Mouse (Mus musculus): ENCODE measurements at regions not wholly inside any gene's neighbourhood (a gene's known extent, or its start where the extent isn't known, plus 50 kb on each side); places are given as distances from the start of the nearest gene placed in this dataset.

DNA sequence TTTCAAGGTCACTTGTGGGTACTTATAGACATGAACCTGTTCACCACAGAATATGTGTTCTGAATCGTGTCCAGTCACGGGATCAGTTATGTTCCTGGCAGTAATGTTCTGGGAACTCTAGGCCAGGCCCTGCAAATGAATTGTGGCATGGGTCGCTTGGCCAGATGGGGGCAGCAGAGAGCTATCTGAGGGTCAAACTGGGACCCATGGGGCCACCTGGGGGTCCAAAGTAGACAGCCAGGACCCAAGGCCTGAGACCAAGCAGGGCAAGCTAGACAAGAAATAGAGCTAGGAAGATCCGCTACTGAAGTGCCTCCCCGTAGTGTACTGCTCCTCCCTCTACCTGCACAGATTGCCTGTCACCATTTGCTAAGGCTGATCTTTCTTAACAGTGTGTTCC lies 623.4 kb downstream of the Insc start:
- Histone ChIP-seq H3K27me3 (ENCODE audit: control insufficient read depth, insufficient read depth, low read length) (no peaks in the 10 kb centered on the region), H3K27ac (ENCODE audit: low read length) (no peak overlapping the region), H3K4me3 (replicated peaks; ENCODE audit: low read length) (no peak overlapping the region), H3K4me2 (ENCODE audit: low read depth, low read length) (no peak overlapping the region), H3K9me3 (replicated peaks; ENCODE audit: control insufficient read depth, low read length) (no peaks in the 10 kb centered on the region), H3K36me3 (ENCODE audit: control insufficient read depth, insufficient read depth, low read length) (no peaks in the 10 kb centered on the region), H3K9ac (ENCODE audit: low read length) (no peak overlapping the region), H3K4me1 (ENCODE audit: control insufficient read depth, insufficient read depth, low read length) (0 out of 2 replicates have a peak, but pooled peaks cover 3% of the 10 kb centered on the region)
- 43% methylated on average over 5 of the region's 5 CpGs for WGBS
- ATAC-seq (ENCODE audit: insufficient read depth, low FRiP score) = no peak

DNA sequence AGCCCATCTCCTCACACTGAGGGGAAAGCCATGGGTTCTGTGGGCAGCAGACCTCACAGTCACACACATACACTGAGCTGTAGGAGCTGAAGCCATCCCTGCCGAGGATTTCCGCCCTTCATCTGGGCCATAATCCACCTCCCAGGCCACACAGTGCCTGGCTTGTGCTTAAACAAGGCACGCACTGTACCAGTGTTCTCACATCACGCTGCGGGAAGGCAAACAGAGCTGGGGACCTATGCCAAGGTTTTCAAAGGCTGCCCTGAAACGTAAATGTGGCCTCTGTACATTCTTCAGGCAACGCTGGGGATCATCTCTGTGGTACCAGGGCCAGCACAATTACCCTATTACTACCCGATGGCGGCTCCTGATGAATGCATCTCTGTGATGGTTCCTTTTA lies 627.6 kb downstream of the Insc start:
- Histone ChIP-seq H3K9me3 (replicated peaks; ENCODE audit: control insufficient read depth, low read length) (no peaks in the 10 kb centered on the region), H3K4me2 (ENCODE audit: low read depth, low read length) (no peak overlapping the region), H3K4me3 (replicated peaks; ENCODE audit: low read length) (no peak overlapping the region), H3K9ac (ENCODE audit: low read length) (no peak overlapping the region), H3K27ac (ENCODE audit: low read length) (no peak overlapping the region), H3K27me3 (ENCODE audit: control insufficient read depth, insufficient read depth, low read length) (no peaks in the 10 kb centered on the region), H3K4me1 (ENCODE audit: control insufficient read depth, insufficient read depth, low read length) (0 out of 2 replicates have a peak, but pooled peaks cover 4% of the 10 kb centered on the region), H3K36me3 (ENCODE audit: control insufficient read depth, insufficient read depth, low read length) (no peaks in the 10 kb centered on the region)
- peak; percentile 50; the same call in 1 of the 2 replicates for ATAC-seq (ENCODE audit: insufficient read depth, low FRiP score)
- WGBS = 61% methylated on average over 9 of the region's 9 CpGs

DNA sequence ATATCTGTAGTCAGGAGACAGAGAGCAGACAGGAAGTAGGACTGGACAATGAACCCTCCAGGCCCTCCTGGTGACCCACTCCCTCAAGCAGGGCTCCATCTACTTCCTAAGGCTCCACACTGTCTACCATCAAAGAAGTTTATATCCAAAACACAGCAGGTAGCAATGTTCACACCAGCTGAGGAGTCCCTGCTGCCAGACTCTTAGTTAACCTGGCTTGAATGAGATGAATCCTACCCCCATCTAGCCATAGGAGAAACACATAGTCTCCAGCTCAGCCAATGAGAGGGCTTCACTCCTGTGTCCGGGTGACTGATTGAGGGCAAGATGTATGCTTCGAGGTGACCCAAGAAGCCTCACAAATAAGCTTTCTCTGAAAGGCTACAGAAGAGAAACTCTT lies 629.4 kb downstream of the Insc start:
- Histone ChIP-seq H3K4me2 (ENCODE audit: low read depth, low read length) (no peak overlapping the region), H3K9me3 (replicated peaks; ENCODE audit: control insufficient read depth, low read length) (no peaks in the 10 kb centered on the region), H3K4me1 (ENCODE audit: control insufficient read depth, insufficient read depth, low read length) (0 out of 2 replicates have a peak, but pooled peaks cover 4% of the 10 kb centered on the region), H3K27ac (ENCODE audit: low read length) (no peak overlapping the region), H3K36me3 (ENCODE audit: control insufficient read depth, insufficient read depth, low read length) (no peaks in the 10 kb centered on the region), H3K4me3 (replicated peaks; ENCODE audit: low read length) (no peak overlapping the region), H3K27me3 (ENCODE audit: control insufficient read depth, insufficient read depth, low read length) (no peaks in the 10 kb centered on the region), H3K9ac (ENCODE audit: low read length) (no peak overlapping the region)
- ATAC-seq (ENCODE audit: insufficient read depth, low FRiP score) = no peak
- WGBS = 40% methylated on average over 2 of the region's 2 CpGs

DNA sequence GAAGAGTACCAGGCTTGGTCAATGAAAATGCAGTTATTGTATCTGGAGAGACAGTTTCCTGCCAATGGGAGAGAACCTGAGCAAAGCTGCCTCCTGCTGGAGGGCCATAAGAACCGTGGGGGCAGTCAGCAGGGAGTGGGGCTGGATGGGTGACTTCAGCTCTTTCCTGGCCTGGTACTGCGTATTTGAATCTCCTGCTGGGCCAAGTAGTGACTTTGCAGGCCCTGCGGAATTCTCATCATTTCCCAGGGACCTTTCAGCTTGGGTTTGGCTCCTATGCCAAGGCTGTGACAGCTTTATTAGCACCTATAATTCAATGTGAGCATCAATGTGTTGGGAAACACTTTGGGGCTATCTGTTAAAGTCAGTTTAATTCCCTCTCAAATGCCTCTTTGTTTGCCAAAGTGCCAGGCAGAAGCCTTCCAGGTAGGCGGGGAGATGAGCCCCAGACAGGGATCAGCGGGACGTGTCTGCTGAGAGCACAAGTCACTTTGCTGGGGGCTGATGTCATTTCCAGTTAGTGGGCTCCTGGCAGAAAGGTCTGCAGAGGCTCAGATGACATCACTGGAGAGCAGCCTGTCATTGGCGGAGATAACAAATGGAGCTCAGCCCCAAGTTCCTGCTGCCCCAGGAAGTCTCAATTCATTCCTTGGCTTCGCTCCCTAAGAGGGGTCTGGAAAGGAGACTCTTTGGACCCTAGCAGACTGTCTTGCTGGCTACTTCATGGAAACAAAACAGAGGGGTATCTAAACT lies 630.5 kb downstream of the Insc start:
- Histone ChIP-seq H3K27me3 (ENCODE audit: control insufficient read depth, insufficient read depth, low read length) (no peaks in the 10 kb centered on the region), H3K4me2 (ENCODE audit: low read depth, low read length) (no peak overlapping the region), H3K9ac (ENCODE audit: low read length) (no peak overlapping the region), H3K9me3 (replicated peaks; ENCODE audit: control insufficient read depth, low read length) (no peaks in the 10 kb centered on the region), H3K36me3 (ENCODE audit: control insufficient read depth, insufficient read depth, low read length) (no peaks in the 10 kb centered on the region), H3K4me1 (ENCODE audit: control insufficient read depth, insufficient read depth, low read length) (0 out of 2 replicates have a peak, but pooled peaks cover 4% of the 10 kb centered on the region), H3K4me3 (replicated peaks; ENCODE audit: low read length) (no peak overlapping the region), H3K27ac (ENCODE audit: low read length) (no peak overlapping the region)
- 53% methylated on average over 8 of the region's 8 CpGs for WGBS
- no peak for ATAC-seq (ENCODE audit: insufficient read depth, low FRiP score)

DNA sequence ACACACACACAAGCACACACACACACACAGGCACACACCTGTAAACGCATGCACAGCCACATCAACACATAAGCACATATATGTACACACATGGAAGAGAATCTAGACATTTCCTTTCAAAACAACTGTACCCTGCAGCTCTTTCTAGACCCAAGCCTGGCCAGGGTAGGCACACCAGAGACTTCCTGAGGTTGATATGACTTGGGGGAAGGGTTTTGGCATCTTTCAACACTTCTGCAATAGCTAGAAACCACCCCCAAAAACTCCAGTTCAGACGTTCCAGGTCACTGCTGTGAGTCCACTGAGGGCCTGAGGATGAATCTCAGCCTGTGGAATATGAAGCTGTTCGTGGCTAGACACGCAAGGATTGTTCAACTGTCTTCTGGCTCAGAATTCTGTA lies 632.6 kb downstream of the Insc start:
- no peak overlapping the region for H3K27ac ChIP-seq (ENCODE audit: low read length)
- H3K9me3 ChIP-seq (replicated peaks; ENCODE audit: control insufficient read depth, low read length) = no peaks in the 10 kb centered on the region
- no peak for ATAC-seq (ENCODE audit: insufficient read depth, low FRiP score)
- H3K4me1 ChIP-seq (ENCODE audit: control insufficient read depth, insufficient read depth, low read length) = 0 out of 2 replicates have a peak, but pooled peaks cover 6% of the 10 kb centered on the region
- H3K4me2 ChIP-seq (ENCODE audit: low read depth, low read length) = no peak overlapping the region
- no peaks in the 10 kb centered on the region for H3K27me3 ChIP-seq (ENCODE audit: control insufficient read depth, insufficient read depth, low read length)
- no peak overlapping the region for H3K9ac ChIP-seq (ENCODE audit: low read length)
- H3K4me3 ChIP-seq (replicated peaks; ENCODE audit: low read length) = no peak overlapping the region
- WGBS = 77% methylated on average over 4 of the region's 4 CpGs
- no peaks in the 10 kb centered on the region for H3K36me3 ChIP-seq (ENCODE audit: control insufficient read depth, insufficient read depth, low read length)

DNA sequence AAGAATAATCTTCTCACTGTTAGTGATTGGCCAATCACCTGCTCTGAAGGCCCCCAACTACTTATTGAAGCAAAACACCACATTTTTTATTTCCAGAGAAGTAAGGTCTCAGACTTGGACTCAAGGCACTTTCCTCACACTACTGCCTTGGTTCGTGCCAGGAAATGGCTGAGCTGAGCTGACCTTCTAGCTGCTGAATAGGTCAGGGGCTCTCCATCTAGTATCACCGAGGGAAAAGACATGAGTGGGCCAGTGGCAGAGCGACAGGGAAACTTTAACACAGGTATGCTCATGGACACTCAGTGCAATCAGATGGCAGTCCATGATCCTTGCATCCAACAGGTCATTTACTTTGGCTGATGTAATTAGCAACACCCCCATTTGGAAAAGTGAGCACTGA lies 635.3 kb downstream of the Insc start:
- H3K4me2 ChIP-seq (ENCODE audit: low read depth, low read length) = no peak overlapping the region
- H3K4me1 ChIP-seq (ENCODE audit: control insufficient read depth, insufficient read depth, low read length) = 0 out of 2 replicates have a peak, but pooled peaks cover 6% of the 10 kb centered on the region
- no peak for ATAC-seq (ENCODE audit: insufficient read depth, low FRiP score)
- 74% methylated on average over 3 of the region's 3 CpGs for WGBS
- no peaks in the 10 kb centered on the region for H3K9me3 ChIP-seq (replicated peaks; ENCODE audit: control insufficient read depth, low read length)
- no peak overlapping the region for H3K9ac ChIP-seq (ENCODE audit: low read length)
- no peak overlapping the region for H3K27ac ChIP-seq (ENCODE audit: low read length)
- H3K36me3 ChIP-seq (ENCODE audit: control insufficient read depth, insufficient read depth, low read length) = no peaks in the 10 kb centered on the region
- no peaks in the 10 kb centered on the region for H3K27me3 ChIP-seq (ENCODE audit: control insufficient read depth, insufficient read depth, low read length)
- H3K4me3 ChIP-seq (replicated peaks; ENCODE audit: low read length) = no peak overlapping the region

DNA sequence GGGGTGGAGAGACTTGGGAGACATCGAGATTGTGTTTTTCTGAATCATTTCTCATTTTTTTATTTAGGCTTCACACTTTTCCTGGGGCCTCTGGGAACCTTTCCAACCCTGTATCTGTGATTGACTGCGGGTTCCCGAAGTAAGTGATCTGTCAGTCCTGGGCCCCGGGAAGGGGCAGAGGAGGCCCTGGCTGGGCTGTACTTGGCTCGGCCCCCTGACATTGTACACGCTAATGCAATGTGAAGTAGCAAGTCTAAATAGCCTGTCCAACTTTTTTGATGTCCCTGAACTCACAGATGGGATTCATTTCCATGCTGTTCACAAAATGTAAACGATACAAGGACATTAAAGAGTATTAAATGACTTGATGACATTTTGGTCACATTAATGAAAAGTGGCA lies 636.1 kb downstream of the Insc start:
- Histone ChIP-seq H3K4me1 (ENCODE audit: control insufficient read depth, insufficient read depth, low read length) (0 out of 2 replicates have a peak, but pooled peaks cover 2% of the 10 kb centered on the region), H3K36me3 (ENCODE audit: control insufficient read depth, insufficient read depth, low read length) (no peaks in the 10 kb centered on the region), H3K9me3 (replicated peaks; ENCODE audit: control insufficient read depth, low read length) (no peaks in the 10 kb centered on the region), H3K4me2 (ENCODE audit: low read depth, low read length) (no peak overlapping the region), H3K9ac (ENCODE audit: low read length) (no peak overlapping the region), H3K27ac (ENCODE audit: low read length) (no peak overlapping the region), H3K4me3 (replicated peaks; ENCODE audit: low read length) (no peak overlapping the region), H3K27me3 (ENCODE audit: control insufficient read depth, insufficient read depth, low read length) (no peaks in the 10 kb centered on the region)
- 32% methylated on average over 7 of the region's 7 CpGs for WGBS
- 0 out of 2 replicates have a peak, but pooled peaks have one; percentile 56 for ATAC-seq (ENCODE audit: insufficient read depth, low FRiP score)

DNA sequence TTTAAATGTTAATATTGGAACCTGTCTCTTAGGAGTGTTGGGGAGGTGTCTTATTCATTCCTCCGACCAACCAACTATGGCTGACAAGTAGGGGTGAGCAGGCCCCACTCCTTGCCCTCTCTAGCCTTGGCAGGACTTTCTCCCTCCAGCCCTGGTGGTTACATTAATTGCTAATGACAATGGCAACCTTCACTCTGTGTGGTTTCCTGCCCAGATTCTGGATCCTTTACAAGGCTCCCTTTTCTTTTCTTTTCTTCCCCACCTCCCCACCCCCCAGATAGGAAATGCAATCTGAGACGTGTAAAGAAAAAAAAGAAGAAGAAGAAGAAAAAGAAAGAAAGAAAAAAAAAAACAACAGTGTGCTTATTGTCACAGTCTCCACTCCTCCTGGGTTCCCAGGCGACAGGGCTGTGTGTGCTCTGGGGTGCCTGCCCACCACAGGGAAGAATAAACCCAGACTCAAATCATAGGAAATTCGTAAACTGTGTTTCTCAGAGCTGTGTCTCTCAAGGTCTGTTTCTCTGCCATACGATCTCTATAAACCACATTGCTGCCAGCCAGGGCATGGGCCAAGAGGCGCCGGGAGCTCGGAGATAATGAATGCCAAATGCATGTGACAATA lies 637.6 kb downstream of the Insc start:
- no peak overlapping the region for H3K4me3 ChIP-seq (replicated peaks; ENCODE audit: low read length)
- ATAC-seq (ENCODE audit: insufficient read depth, low FRiP score) = no peak
- no peaks in the 10 kb centered on the region for H3K27me3 ChIP-seq (ENCODE audit: control insufficient read depth, insufficient read depth, low read length)
- H3K36me3 ChIP-seq (ENCODE audit: control insufficient read depth, insufficient read depth, low read length) = no peaks in the 10 kb centered on the region
- no peaks in the 10 kb centered on the region for H3K9me3 ChIP-seq (replicated peaks; ENCODE audit: control insufficient read depth, low read length)
- no peak overlapping the region for H3K4me2 ChIP-seq (ENCODE audit: low read depth, low read length)
- 64% methylated on average over 8 of the region's 8 CpGs for WGBS
- no peak overlapping the region for H3K9ac ChIP-seq (ENCODE audit: low read length)
- no peak overlapping the region for H3K27ac ChIP-seq (ENCODE audit: low read length)
- 0 out of 2 replicates have a peak, but pooled peaks cover 2% of the 10 kb centered on the region for H3K4me1 ChIP-seq (ENCODE audit: control insufficient read depth, insufficient read depth, low read length)

DNA sequence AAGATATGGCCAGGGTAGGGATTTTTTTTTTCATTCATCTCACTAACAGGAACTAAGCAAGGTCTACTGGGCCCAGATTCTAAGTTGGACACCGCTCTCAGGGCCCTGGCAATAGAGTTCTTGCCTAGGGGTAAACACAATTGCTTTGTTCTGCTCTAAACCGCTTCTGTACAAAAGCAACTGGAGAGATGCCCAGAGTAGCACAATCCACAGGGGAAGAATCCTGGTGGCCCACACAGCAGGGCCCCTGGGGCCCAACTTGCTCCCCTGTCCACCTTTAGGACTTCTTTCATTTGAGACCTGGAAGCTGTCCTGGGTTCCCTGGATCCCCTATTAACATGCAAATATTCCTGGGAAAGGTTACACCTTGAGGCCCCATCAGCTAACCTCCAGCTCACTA lies 639.4 kb downstream of the Insc start:
- H3K4me3 ChIP-seq (replicated peaks; ENCODE audit: low read length) = no peak overlapping the region
- ATAC-seq (ENCODE audit: insufficient read depth, low FRiP score) = no peak
- no peaks in the 10 kb centered on the region for H3K36me3 ChIP-seq (ENCODE audit: control insufficient read depth, insufficient read depth, low read length)
- 0 out of 2 replicates have a peak, but pooled peaks cover 2% of the 10 kb centered on the region for H3K4me1 ChIP-seq (ENCODE audit: control insufficient read depth, insufficient read depth, low read length)
- WGBS = 80% methylated on average over 2 of the region's 2 CpGs
- no peaks in the 10 kb centered on the region for H3K27me3 ChIP-seq (ENCODE audit: control insufficient read depth, insufficient read depth, low read length)
- H3K9ac ChIP-seq (ENCODE audit: low read length) = no peak overlapping the region
- no peak overlapping the region for H3K27ac ChIP-seq (ENCODE audit: low read length)
- H3K9me3 ChIP-seq (replicated peaks; ENCODE audit: control insufficient read depth, low read length) = no peaks in the 10 kb centered on the region
- no peak overlapping the region for H3K4me2 ChIP-seq (ENCODE audit: low read depth, low read length)

Measured in stomach, embryonic 16.5 days (tissue).